Mouse (Mus musculus): ENCODE data around the gene Gm7534. TPM values are rescaled to one million over a fixed set of nuclear protein-coding genes. Genes with fewer than 3 reads are reported as not detected.
A peak's percentile ranks its signal among the peaks of the same experiment; 100 is the strongest.
"Not testable (repeated sequence)": the region's sequence is repeated elsewhere in the genome, so short reads cannot be mapped to it uniquely, and the experiment has no call there.

Gene Gm7534
- polyA plus RNA-seq, 2 experiments, result not detected

DNA sequence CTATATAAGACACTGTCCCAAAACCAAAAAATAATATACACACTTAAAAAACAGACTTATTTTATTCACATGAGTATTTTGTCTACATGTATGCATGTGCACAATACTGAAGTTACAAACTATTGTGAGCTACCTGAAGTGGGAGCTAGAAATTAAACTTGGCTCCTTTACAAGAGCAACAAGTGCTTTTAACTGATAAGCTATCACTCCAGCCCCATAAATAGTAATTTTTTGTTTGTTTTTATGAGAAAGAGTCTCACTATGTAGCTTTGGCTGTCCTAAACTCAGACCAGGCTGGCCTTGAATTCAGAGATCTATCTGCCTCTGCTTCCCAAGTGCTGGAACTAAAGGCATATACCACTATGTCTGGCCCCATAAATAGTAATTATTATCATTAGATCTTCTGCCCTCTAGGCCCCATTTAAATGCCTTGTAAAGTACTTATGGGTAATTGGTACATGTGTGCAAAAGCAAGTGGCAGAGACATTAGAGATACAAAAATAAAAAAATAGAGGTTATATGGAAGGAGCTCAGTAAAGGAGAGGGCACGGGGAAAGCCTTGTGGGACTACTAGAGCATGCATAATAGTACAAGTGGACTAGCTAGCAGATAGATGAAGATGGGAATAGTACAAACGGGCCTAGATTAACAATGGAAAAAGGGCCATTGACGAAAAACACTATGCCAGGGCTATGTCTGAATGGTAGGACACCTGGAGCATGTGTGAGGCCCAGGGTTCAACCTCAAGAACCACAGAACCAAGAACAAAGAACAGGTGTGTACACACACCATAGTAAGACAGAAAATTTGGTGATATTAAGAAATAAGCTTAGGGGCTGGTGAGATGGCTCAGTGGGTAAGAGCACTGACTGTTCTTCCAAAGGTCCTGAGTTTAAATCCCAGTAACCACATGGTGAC, 37.0 kb downstream of the Gm7534 start:
- H3K4me2 ChIP-seq (ENCODE audit: low read depth), result peak overlapping the region; percentile 44
- peaks cover 16% of the 10 kb centered on the region in 2 experiments for H3K4me1 ChIP-seq (replicated peaks; ENCODE audit: control insufficient read depth in 2 of 2, insufficient read depth in 2 of 2, low read length in 1 of 2)
- H3K4me3 ChIP-seq (ENCODE audit: insufficient read depth in 1 of 2, low read depth in 2 of 2, low read length in 2 of 2), result no peak overlapping the region
- peak; percentile 81 for TF ChIP-seq EP300 (IDR thresholded peaks at IDR 0.05; ENCODE audit: low read depth)
- TF ChIP-seq CTCF (IDR thresholded peaks at IDR 0.05; ENCODE audit: low read depth), result no peak
- WGBS (ENCODE audit: insufficient replicate concordance), result 73% methylated on average over 3 of the region's 3 CpGs
- peak in 2 of 3 experiments; percentile 45 to 64 for DNase-seq (ENCODE audit: low read depth in 3 of 3, low spot score in 3 of 3)
- H3K36me3 ChIP-seq (replicated peaks; ENCODE audit: control insufficient read depth, insufficient read depth, low read depth), result peaks cover 12% of the 10 kb centered on the region; the same call in 1 of the 2 replicates
- peak overlapping the region; percentile 60 for H3K27ac ChIP-seq
- H3K9me3 ChIP-seq (ENCODE audit: control insufficient read depth, low read length), result no peaks in the 10 kb centered on the region
- ATAC-seq (ENCODE audit: insufficient read depth), result peak; percentile 78
- no peaks in the 10 kb centered on the region for H3K27me3 ChIP-seq (ENCODE audit: control insufficient read depth, insufficient read depth, low read length)
- peak overlapping the region; percentile 10; the same call in 1 of the 2 replicates for H3K9ac ChIP-seq (replicated peaks)

DNA sequence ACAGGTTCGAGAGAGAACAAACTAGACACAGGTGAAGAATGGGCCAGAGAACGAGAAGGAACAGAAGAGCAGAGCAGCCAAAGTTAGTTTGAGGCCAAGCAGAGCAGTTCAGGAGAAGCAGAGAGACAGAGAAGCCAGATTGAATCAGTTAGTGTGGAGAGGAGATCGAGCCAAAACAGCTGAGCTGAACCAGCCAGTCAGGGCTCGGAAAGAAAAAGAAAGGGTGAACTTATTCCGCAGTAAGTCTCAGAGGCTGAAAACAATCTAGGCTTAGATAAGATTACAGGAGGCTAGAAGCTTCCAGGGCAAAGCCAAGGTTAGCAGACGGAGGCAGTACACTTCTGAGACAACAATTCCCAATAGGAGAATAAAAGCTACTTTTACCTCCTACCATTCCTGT, 37.8 kb downstream of the Gm7534 start:
- H3K4me3 ChIP-seq (ENCODE audit: insufficient read depth in 1 of 2, low read depth in 2 of 2, low read length in 2 of 2), result no peak overlapping the region; a peak in 1 of 4 replicates
- H3K4me1 ChIP-seq (replicated peaks; ENCODE audit: control insufficient read depth in 2 of 2, insufficient read depth in 2 of 2, low read length in 1 of 2), result peaks cover 16% of the 10 kb centered on the region in 2 experiments
- peak overlapping the region; percentile 44 for H3K4me2 ChIP-seq (ENCODE audit: low read depth)
- TF ChIP-seq CTCF (IDR thresholded peaks at IDR 0.05; ENCODE audit: low read depth) (no peak), EP300 (IDR thresholded peaks at IDR 0.05; ENCODE audit: low read depth) (no peak)
- DNase-seq (ENCODE audit: low read depth in 3 of 3, low spot score in 3 of 3) (peak in 2 of 3 experiments; percentile 23 to 30), ATAC-seq (ENCODE audit: insufficient read depth) (peak; percentile 64; the same call in 1 of the 2 replicates)
- H3K27ac ChIP-seq, result peak overlapping the region; percentile 60
- peak overlapping the region; percentile 29; the same call in 1 of the 2 replicates for H3K9ac ChIP-seq (replicated peaks)
- 23% methylated on average over 6 of the region's 6 CpGs for WGBS (ENCODE audit: insufficient replicate concordance)
- H3K9me3 ChIP-seq (ENCODE audit: control insufficient read depth, low read length), result no peaks in the 10 kb centered on the region
- no peaks in the 10 kb centered on the region for H3K27me3 ChIP-seq (ENCODE audit: control insufficient read depth, insufficient read depth, low read length)
- H3K36me3 ChIP-seq (replicated peaks; ENCODE audit: control insufficient read depth, insufficient read depth, low read depth), result peaks cover 9% of the 10 kb centered on the region; the same call in 1 of the 2 replicates

DNA sequence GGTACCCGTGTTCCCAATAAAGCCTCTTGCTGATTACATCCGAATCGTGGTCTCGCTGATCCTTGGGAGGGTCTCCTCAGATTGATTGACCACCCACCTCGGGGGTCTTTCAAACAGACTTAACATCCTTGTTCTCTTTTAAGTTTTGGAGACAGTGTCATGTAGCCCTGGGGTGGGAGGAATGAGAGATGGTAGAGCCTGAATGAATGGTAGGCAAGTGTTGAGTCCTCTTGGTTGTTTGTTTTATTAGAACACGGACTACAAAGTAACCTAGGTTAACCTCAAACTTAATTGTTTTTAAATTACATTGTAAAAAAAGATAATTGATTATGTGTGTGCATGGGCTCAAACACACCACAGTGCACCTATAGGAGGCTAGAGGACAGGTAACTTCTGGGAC, 38.2 kb downstream of the Gm7534 start:
- Histone ChIP-seq H3K4me2 (ENCODE audit: low read depth) (peak overlapping the region; percentile 44), H3K9me3 (ENCODE audit: control insufficient read depth, low read length) (no peaks in the 10 kb centered on the region), H3K27me3 (ENCODE audit: control insufficient read depth, insufficient read depth, low read length) (no peaks in the 10 kb centered on the region), H3K9ac (replicated peaks) (no peak overlapping the region), H3K4me1 (replicated peaks; ENCODE audit: control insufficient read depth in 2 of 2, insufficient read depth in 2 of 2, low read length in 1 of 2) (peaks cover 16% of the 10 kb centered on the region in 2 experiments), H3K4me3 (ENCODE audit: insufficient read depth in 1 of 2, low read depth in 2 of 2, low read length in 2 of 2) (no peak overlapping the region), H3K27ac (peak overlapping the region; percentile 60), H3K36me3 (replicated peaks; ENCODE audit: control insufficient read depth, insufficient read depth, low read depth) (peaks cover 8% of the 10 kb centered on the region; the same call in 1 of the 2 replicates)
- WGBS (ENCODE audit: insufficient replicate concordance), result 64% methylated on average over 4 of the region's 6 CpGs
- ATAC-seq (ENCODE audit: insufficient read depth) (peak; percentile 13; the same call in 1 of the 2 replicates), DNase-seq (ENCODE audit: low read depth in 3 of 3, low spot score in 3 of 3) (no peak)
- TF ChIP-seq CTCF (IDR thresholded peaks at IDR 0.05; ENCODE audit: low read depth) (no peak), EP300 (IDR thresholded peaks at IDR 0.05; ENCODE audit: low read depth) (no peak)

DNA sequence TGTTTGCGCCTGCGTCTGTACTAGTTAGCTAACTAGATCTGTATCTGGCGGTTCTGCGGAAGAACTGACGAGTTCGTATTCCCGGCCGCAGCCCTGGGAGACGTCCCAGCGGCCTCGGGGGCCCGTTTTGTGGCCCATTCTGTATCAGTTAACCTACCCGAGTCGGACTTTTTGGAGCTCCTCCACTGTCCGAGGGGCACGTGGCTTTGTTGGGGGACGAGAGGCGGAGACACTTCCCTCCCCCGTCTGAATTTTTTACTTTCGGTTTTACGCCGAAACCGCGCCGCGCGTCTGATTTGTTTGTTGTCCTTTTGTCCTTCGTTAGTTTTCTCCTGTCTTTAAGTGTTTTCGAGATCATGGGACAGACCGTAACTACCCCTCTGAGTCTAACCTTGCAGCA, 42.7 kb downstream of the Gm7534 start:
- not testable (repeated sequence) for H3K9me3 ChIP-seq (ENCODE audit: control insufficient read depth, low read length); H3K4me1 ChIP-seq (replicated peaks; ENCODE audit: control insufficient read depth in 2 of 2, insufficient read depth in 2 of 2, low read length in 1 of 2); ATAC-seq (ENCODE audit: insufficient read depth); H3K27me3 ChIP-seq (ENCODE audit: control insufficient read depth, insufficient read depth, low read length); H3K36me3 ChIP-seq (replicated peaks; ENCODE audit: control insufficient read depth, insufficient read depth, low read depth); H3K27ac ChIP-seq
- WGBS (ENCODE audit: insufficient replicate concordance), result 10% methylated on average over 30 of the region's 30 CpGs
- H3K4me2 ChIP-seq (ENCODE audit: low read depth), result peak overlapping the region; percentile 51
- peak in 1 of 3 experiments; percentile 26 for DNase-seq (ENCODE audit: low read depth in 3 of 3, low spot score in 3 of 3)
- H3K4me3 ChIP-seq (ENCODE audit: insufficient read depth in 1 of 2, low read depth in 2 of 2, low read length in 2 of 2), result peak overlapping the region; percentile 63 to 89
- H3K9ac ChIP-seq (replicated peaks), result peak overlapping the region; percentile 71

DNA sequence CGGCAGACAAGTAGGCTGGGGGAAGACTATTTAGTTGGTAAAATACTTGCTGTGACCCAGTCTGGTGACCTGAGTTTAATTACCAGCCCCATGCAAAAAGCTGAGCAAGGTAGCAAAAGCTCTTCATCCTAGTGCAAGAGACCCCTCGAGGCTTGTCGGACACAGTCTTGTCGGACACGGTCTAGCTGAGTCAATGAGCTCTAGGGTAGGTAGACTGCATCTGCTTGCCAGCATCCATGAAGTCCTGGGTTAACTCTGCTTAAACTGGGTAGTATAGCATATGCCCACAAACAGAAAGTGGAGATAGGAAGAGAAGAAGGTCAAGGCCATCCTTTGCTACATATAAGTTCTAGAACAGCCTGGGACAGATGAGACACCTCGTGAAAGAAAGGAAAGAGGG, 44.0 kb downstream of the Gm7534 start:
- Histone ChIP-seq H3K4me3 (ENCODE audit: insufficient read depth in 1 of 2, low read depth in 2 of 2, low read length in 2 of 2) (no peak overlapping the region), H3K36me3 (replicated peaks; ENCODE audit: control insufficient read depth, insufficient read depth, low read depth) (peaks cover 5% of the 10 kb centered on the region; the same call in 1 of the 2 replicates), H3K9me3 (ENCODE audit: control insufficient read depth, low read length) (no peaks in the 10 kb centered on the region), H3K4me1 (replicated peaks; ENCODE audit: control insufficient read depth in 2 of 2, insufficient read depth in 2 of 2, low read length in 1 of 2) (0 out of 4 replicates have a peak, but pooled peaks cover 0 to 3% of the 10 kb centered on the region in 2 experiments), H3K4me2 (ENCODE audit: low read depth) (peak overlapping the region; percentile 8; the same call in 1 of the 2 replicates), H3K9ac (replicated peaks) (no peak overlapping the region), H3K27me3 (ENCODE audit: control insufficient read depth, insufficient read depth, low read length) (no peaks in the 10 kb centered on the region), H3K27ac (no peak overlapping the region)
- no peak for ATAC-seq (ENCODE audit: insufficient read depth)
- 70% methylated on average over 6 of the region's 6 CpGs for WGBS (ENCODE audit: insufficient replicate concordance)
- TF ChIP-seq CTCF (IDR thresholded peaks at IDR 0.05; ENCODE audit: low read depth) (no peak), EP300 (IDR thresholded peaks at IDR 0.05; ENCODE audit: low read depth) (no peak)
- DNase-seq (ENCODE audit: low read depth in 3 of 3, low spot score in 3 of 3), result no peak

Data from liver, embryonic 14.5 days (tissue).